Mouse (Mus musculus): ENCODE measurements around the gene Cacnb4. TPM values are rescaled to one million over a fixed set of nuclear protein-coding genes. Genes with fewer than 3 reads are reported as not detected.

Cacnb4 gene
- polyA plus RNA-seq, 1 experiment, result 0.01 TPM

DNA sequence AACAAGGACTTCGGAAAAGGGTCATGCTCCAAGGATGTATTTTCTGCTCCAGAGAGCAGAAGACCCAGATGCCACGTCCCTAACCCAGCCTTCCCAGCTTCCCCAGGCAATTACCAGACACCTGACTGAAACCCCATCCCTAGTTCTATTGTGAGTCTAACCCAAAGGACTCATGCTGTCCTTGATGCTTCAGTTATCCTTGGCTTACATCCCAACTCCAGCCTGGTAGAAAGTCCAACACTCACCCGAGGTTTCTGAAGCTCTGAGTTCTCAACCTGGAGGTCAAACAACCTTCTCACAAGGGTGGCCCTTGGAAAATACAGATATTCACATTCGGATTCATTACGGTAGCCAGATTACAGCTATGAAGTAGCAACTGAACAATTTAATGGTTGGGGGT lies 40.6 kb downstream of the Cacnb4 start:
- Histone ChIP-seq H3K4me3 (no peak overlapping the region), H3ac (ENCODE audit: control insufficient read depth, insufficient read length) (no peak overlapping the region), H3K79me2 (ENCODE audit: control insufficient read depth, insufficient read depth) (no peaks in the 10 kb centered on the region), H3K27me3 (ENCODE audit: control insufficient read depth, insufficient read depth, insufficient read length) (no peaks in the 10 kb centered on the region), H3K36me3 (ENCODE audit: control insufficient read depth, insufficient read depth) (no peaks in the 10 kb centered on the region), H3K4me2 (ENCODE audit: low read depth) (no peak overlapping the region)
- no peak for TF ChIP-seq TCF12 (IDR thresholded peaks at IDR 0.05; ENCODE audit: insufficient read depth, poor library complexity, severe bottlenecking)
- TF ChIP-seq MYOG (IDR thresholded peaks at IDR 0.05; ENCODE audit: control insufficient read depth in 1 of 3, insufficient read depth in 1 of 3, insufficient read length in 2 of 3, low read depth in 2 of 3), result no peak
- TF ChIP-seq CEBPB (IDR thresholded peaks at IDR 0.05; ENCODE audit: insufficient read depth, poor library complexity, severe bottlenecking), result no peak
- no peak for TF ChIP-seq MYOD1 (IDR thresholded peaks at IDR 0.05; ENCODE audit: control insufficient read depth in 1 of 3, insufficient read length in 2 of 3, low read depth in 2 of 3)
- TF ChIP-seq REST (IDR thresholded peaks at IDR 0.05; ENCODE audit: insufficient read depth, insufficient read length), result no peak
- TF ChIP-seq TCF3 (IDR thresholded peaks at IDR 0.05; ENCODE audit: insufficient read length, low read depth), result no peak
- TF ChIP-seq E2F4 (IDR thresholded peaks at IDR 0.05; ENCODE audit: insufficient read depth), result no peak
- TF ChIP-seq SRF (IDR thresholded peaks at IDR 0.05; ENCODE audit: control insufficient read depth, insufficient read length, low read depth), result no peak
- TF ChIP-seq USF1 (IDR thresholded peaks at IDR 0.05; ENCODE audit: low read depth), result no peak
- TF ChIP-seq MAX (IDR thresholded peaks at IDR 0.05; ENCODE audit: low read depth), result no peak
- no peak for TF ChIP-seq POLR2AphosphoS2 (IDR thresholded peaks at IDR 0.05; ENCODE audit: insufficient read length, low read depth)
- no peak for TF ChIP-seq POLR2A (IDR thresholded peaks at IDR 0.05; ENCODE audit: insufficient read length, low read depth)

DNA sequence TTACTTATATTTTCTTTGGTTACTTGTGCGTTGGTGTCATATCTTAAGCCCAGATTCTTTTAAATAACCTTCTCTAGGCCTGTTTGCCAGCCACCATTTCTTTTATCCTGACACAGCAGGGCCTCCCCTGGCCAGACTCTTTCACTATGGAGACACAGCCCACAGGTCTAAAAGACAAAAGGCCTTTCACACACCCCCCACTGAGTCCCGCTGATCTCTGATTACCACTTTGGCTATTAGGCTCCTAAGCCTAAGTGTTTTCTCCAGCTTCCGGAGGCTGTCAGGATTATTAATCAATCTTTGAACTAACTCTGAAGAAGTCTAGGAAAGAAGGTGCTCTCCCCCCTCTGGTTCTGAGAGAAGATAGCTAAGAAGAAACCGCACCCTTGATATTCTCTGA lies 41.3 kb downstream of the Cacnb4 start:
- no peak overlapping the region for H3K4me2 ChIP-seq (ENCODE audit: low read depth)
- H3K4me3 ChIP-seq, result no peak overlapping the region
- no peaks in the 10 kb centered on the region for H3K27me3 ChIP-seq (ENCODE audit: control insufficient read depth, insufficient read depth, insufficient read length)
- TF ChIP-seq POLR2A (IDR thresholded peaks at IDR 0.05; ENCODE audit: insufficient read length, low read depth) (no peak), SRF (IDR thresholded peaks at IDR 0.05; ENCODE audit: control insufficient read depth, insufficient read length, low read depth) (no peak), POLR2AphosphoS2 (IDR thresholded peaks at IDR 0.05; ENCODE audit: insufficient read length, low read depth) (no peak)
- H3K36me3 ChIP-seq (ENCODE audit: control insufficient read depth, insufficient read depth), result no peaks in the 10 kb centered on the region
- H3K79me2 ChIP-seq (ENCODE audit: control insufficient read depth, insufficient read depth), result no peaks in the 10 kb centered on the region
- no peak overlapping the region for H3ac ChIP-seq (ENCODE audit: control insufficient read depth, insufficient read length)

DNA sequence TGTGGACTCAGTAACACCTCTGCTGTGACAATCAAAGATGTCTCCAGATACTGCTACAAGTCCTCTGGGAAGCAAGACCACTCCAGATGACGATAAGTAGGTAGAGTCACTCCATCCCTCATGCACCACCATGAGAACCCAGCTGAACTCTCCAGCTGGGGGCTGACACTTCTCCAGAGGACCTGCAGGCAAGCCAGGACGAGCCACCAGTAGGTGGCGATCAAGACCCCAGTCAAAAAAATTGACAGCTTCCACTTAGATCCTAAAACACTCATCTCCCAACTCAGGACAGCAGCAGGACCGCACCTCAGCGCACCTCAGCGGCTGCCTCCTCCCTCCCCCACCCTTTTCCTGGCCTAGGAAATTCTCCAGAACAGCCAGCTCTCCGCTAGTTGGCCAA lies 43.8 kb downstream of the Cacnb4 start:
- TF ChIP-seq MYOD1 (IDR thresholded peaks at IDR 0.05; ENCODE audit: control insufficient read depth in 1 of 3, insufficient read length in 2 of 3, low read depth in 2 of 3) (no peak), CEBPB (IDR thresholded peaks at IDR 0.05; ENCODE audit: insufficient read depth, poor library complexity, severe bottlenecking) (no peak), MAX (IDR thresholded peaks at IDR 0.05; ENCODE audit: low read depth) (no peak), POLR2A (IDR thresholded peaks at IDR 0.05; ENCODE audit: insufficient read length, low read depth) (no peak)
- H3ac ChIP-seq (ENCODE audit: control insufficient read depth, insufficient read length), result no peak overlapping the region
- H3K79me2 ChIP-seq (ENCODE audit: control insufficient read depth, insufficient read depth), result no peaks in the 10 kb centered on the region
- H3K27me3 ChIP-seq (ENCODE audit: control insufficient read depth, insufficient read depth, insufficient read length), result no peaks in the 10 kb centered on the region
- H3K36me3 ChIP-seq (ENCODE audit: control insufficient read depth, insufficient read depth), result no peaks in the 10 kb centered on the region
- H3K4me3 ChIP-seq, result no peak overlapping the region
- no peak overlapping the region for H3K4me2 ChIP-seq (ENCODE audit: low read depth)

DNA sequence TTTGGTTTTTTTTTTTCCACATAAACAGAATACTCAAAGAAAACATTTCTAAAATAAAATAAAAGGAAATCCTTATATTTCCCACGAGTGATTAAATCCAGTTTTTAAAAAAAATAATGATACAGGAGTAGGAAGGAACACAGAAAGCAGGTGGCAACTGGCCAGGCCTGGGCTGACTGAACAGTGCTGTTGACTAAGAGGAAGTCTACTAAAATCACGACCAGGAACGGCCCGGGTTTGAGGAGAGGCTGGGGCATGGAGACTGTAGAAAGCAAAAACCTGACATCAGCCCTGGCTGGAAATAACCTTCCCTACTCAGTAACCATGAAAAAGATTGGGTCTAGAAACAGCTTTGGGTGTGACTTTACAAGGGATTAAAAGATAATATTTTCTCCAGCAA lies 48.4 kb downstream of the Cacnb4 start:
- H3K79me2 ChIP-seq (ENCODE audit: control insufficient read depth, insufficient read depth), result no peaks in the 10 kb centered on the region
- H3K4me2 ChIP-seq (ENCODE audit: low read depth), result no peak overlapping the region
- no peak overlapping the region for H3K4me3 ChIP-seq
- no peak overlapping the region for H3ac ChIP-seq (ENCODE audit: control insufficient read depth, insufficient read length)
- no peak for TF ChIP-seq POLR2A (IDR thresholded peaks at IDR 0.05; ENCODE audit: insufficient read length, low read depth)
- TF ChIP-seq TCF3 (IDR thresholded peaks at IDR 0.05; ENCODE audit: insufficient read length, low read depth), result no peak
- no peak for TF ChIP-seq MYOG (IDR thresholded peaks at IDR 0.05; ENCODE audit: control insufficient read depth in 1 of 3, insufficient read depth in 1 of 3, insufficient read length in 2 of 3, low read depth in 2 of 3)
- no peak for TF ChIP-seq USF1 (IDR thresholded peaks at IDR 0.05; ENCODE audit: low read depth)
- no peak for TF ChIP-seq MAX (IDR thresholded peaks at IDR 0.05; ENCODE audit: low read depth)
- no peak for TF ChIP-seq POLR2AphosphoS2 (IDR thresholded peaks at IDR 0.05; ENCODE audit: insufficient read length, low read depth)
- no peak for TF ChIP-seq TCF12 (IDR thresholded peaks at IDR 0.05; ENCODE audit: insufficient read depth, poor library complexity, severe bottlenecking)
- no peak for TF ChIP-seq MYOD1 (IDR thresholded peaks at IDR 0.05; ENCODE audit: control insufficient read depth in 1 of 3, insufficient read length in 2 of 3, low read depth in 2 of 3)
- no peak for TF ChIP-seq CEBPB (IDR thresholded peaks at IDR 0.05; ENCODE audit: insufficient read depth, poor library complexity, severe bottlenecking)
- TF ChIP-seq REST (IDR thresholded peaks at IDR 0.05; ENCODE audit: insufficient read depth, insufficient read length), result no peak
- no peak for TF ChIP-seq E2F4 (IDR thresholded peaks at IDR 0.05; ENCODE audit: insufficient read depth)
- no peak for TF ChIP-seq SRF (IDR thresholded peaks at IDR 0.05; ENCODE audit: control insufficient read depth, insufficient read length, low read depth)
- no peaks in the 10 kb centered on the region for H3K27me3 ChIP-seq (ENCODE audit: control insufficient read depth, insufficient read depth, insufficient read length)
- no peaks in the 10 kb centered on the region for H3K36me3 ChIP-seq (ENCODE audit: control insufficient read depth, insufficient read depth)

DNA sequence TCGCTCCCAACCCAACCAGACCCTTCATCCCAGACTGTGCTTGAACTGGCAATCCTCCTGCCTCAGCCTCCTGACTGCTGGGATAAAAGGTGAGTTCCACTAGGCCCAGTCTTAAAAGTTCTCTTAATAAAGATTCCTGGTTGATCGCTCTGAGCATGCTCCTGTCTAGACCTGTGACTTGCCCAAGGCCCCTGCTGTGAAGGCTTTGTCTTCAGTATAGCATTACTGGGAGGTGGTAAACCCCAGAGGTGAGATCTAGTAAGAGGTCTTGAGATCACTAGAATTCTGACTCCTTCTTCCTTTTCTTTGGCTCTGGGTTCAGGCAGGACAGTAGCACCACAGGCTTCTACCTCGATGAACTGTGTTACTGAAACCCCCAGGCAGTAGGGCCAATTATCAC lies 50.4 kb downstream of the Cacnb4 start:
- TF ChIP-seq TCF12 (IDR thresholded peaks at IDR 0.05; ENCODE audit: insufficient read depth, poor library complexity, severe bottlenecking), result no peak
- TF ChIP-seq POLR2A (IDR thresholded peaks at IDR 0.05; ENCODE audit: insufficient read length, low read depth), result no peak
- TF ChIP-seq MAX (IDR thresholded peaks at IDR 0.05; ENCODE audit: low read depth), result no peak
- TF ChIP-seq USF1 (IDR thresholded peaks at IDR 0.05; ENCODE audit: low read depth), result no peak
- no peak for TF ChIP-seq POLR2AphosphoS2 (IDR thresholded peaks at IDR 0.05; ENCODE audit: insufficient read length, low read depth)
- TF ChIP-seq REST (IDR thresholded peaks at IDR 0.05; ENCODE audit: insufficient read depth, insufficient read length), result no peak
- TF ChIP-seq CEBPB (IDR thresholded peaks at IDR 0.05; ENCODE audit: insufficient read depth, poor library complexity, severe bottlenecking), result no peak
- no peak for TF ChIP-seq TCF3 (IDR thresholded peaks at IDR 0.05; ENCODE audit: insufficient read length, low read depth)
- TF ChIP-seq MYOG (IDR thresholded peaks at IDR 0.05; ENCODE audit: control insufficient read depth in 1 of 3, insufficient read depth in 1 of 3, insufficient read length in 2 of 3, low read depth in 2 of 3), result no peak
- no peak for TF ChIP-seq MYOD1 (IDR thresholded peaks at IDR 0.05; ENCODE audit: control insufficient read depth in 1 of 3, insufficient read length in 2 of 3, low read depth in 2 of 3)
- no peak for TF ChIP-seq SRF (IDR thresholded peaks at IDR 0.05; ENCODE audit: control insufficient read depth, insufficient read length, low read depth)
- no peak for TF ChIP-seq E2F4 (IDR thresholded peaks at IDR 0.05; ENCODE audit: insufficient read depth)
- Histone ChIP-seq H3ac (ENCODE audit: control insufficient read depth, insufficient read length) (no peak overlapping the region), H3K4me3 (no peak overlapping the region), H3K27me3 (ENCODE audit: control insufficient read depth, insufficient read depth, insufficient read length) (no peaks in the 10 kb centered on the region), H3K4me2 (ENCODE audit: low read depth) (no peak overlapping the region), H3K36me3 (ENCODE audit: control insufficient read depth, insufficient read depth) (no peaks in the 10 kb centered on the region), H3K79me2 (ENCODE audit: control insufficient read depth, insufficient read depth) (no peaks in the 10 kb centered on the region)

Data from myocyte (in vitro differentiated cells).